Mouse (Mus musculus): ENCODE results near the gene Sik2. TPM values are rescaled to one million over a fixed set of nuclear protein-coding genes. Genes with fewer than 3 reads are reported as not detected.

The Sik2 gene
- total and polyA plus RNA-seq, 3 experiments = 18.7 to 72.8 (median 22.4) TPM

DNA sequence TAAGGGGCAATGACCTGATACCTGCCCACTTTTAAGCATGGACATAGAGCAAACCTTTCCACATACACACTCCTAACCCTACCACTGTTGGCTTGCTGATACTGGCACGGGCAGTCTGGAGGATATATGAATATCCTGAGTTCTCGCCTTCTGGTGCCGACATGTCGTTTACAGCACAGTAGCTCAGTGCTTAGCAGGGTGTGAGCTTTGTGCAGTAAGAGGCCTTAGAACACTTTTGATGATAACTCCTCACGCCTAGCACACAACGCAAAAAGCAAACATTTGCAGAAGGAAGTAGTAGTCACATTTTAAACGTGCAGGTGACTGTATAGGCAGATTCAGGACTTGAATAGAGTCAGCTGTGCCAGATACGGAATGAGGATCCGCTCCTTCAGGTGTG lies 159.1 kb downstream of the Sik2 start:
- Histone ChIP-seq H3K36me3 (replicated peaks) (peaks cover 20% of the 10 kb centered on the region), H3K4me3 (ENCODE audit: low read depth, low read length) (no peak overlapping the region), H3K4me1 (ENCODE audit: insufficient read depth, low read depth, low read length) (peaks cover 59% of the 10 kb centered on the region), H3K27me3 (ENCODE audit: insufficient read depth, low read length) (no peaks in the 10 kb centered on the region), H3K9me3 (replicated peaks) (no peaks in the 10 kb centered on the region)
- TF ChIP-seq GATA2 (IDR thresholded peaks at IDR 0.05; ENCODE audit: borderline replicate concordance, low read depth, low read length) (no peak), CTCF (IDR thresholded peaks at IDR 0.05; ENCODE audit: low read depth, low read length) (no peak), TAL1 (conservative IDR thresholded peaks at IDR 0.05; ENCODE audit: low read depth, low read length) (no peak), POLR2AphosphoS5 (IDR thresholded peaks at IDR 0.05; ENCODE audit: insufficient replicate concordance, low read depth, low read length) (no peak), GATA1 (IDR thresholded peaks at IDR 0.05; ENCODE audit: borderline replicate concordance, low read length) (no peak)
- DNase-seq (ENCODE audit: low spot score) = no peak
- no peak for ATAC-seq (ENCODE audit: extremely low read depth, insufficient number of reproducible peaks, low FRiP score, poor library complexity, severe bottlenecking)

DNA sequence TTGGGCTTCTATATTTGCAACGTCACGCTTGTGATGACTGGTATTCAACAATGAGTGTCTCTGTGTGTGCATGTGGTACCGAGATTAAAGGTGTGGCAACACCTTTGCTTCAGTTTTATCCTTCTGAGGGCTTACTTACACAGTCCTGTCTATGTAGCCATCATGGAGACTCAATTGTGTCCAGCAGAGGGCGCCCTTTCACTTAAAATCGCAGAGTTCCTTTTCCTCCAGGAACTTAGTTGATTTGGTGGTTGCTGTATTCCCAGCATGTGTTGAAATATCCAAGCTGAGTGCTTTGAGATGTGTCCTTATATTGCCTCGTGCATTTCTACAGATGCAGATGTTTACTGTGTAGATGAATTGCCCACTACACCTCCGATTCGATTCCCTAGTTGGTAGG lies 159.6 kb downstream of the Sik2 start:
- no peaks in the 10 kb centered on the region for H3K9me3 ChIP-seq (replicated peaks)
- peaks cover 25% of the 10 kb centered on the region for H3K36me3 ChIP-seq (replicated peaks)
- DNase-seq (ENCODE audit: low spot score) = peak; percentile 44
- H3K4me1 ChIP-seq (ENCODE audit: insufficient read depth, low read depth, low read length) = peaks cover 53% of the 10 kb centered on the region
- peak; percentile 41; the same call in 1 of the 2 replicates for ATAC-seq (ENCODE audit: extremely low read depth, insufficient number of reproducible peaks, low FRiP score, poor library complexity, severe bottlenecking)
- H3K27me3 ChIP-seq (ENCODE audit: insufficient read depth, low read length) = no peaks in the 10 kb centered on the region
- no peak overlapping the region for H3K4me3 ChIP-seq (ENCODE audit: low read depth, low read length)
- TF ChIP-seq CTCF (IDR thresholded peaks at IDR 0.05; ENCODE audit: low read depth, low read length) (peak; percentile 57), POLR2AphosphoS5 (IDR thresholded peaks at IDR 0.05; ENCODE audit: insufficient replicate concordance, low read depth, low read length) (no peak)

DNA sequence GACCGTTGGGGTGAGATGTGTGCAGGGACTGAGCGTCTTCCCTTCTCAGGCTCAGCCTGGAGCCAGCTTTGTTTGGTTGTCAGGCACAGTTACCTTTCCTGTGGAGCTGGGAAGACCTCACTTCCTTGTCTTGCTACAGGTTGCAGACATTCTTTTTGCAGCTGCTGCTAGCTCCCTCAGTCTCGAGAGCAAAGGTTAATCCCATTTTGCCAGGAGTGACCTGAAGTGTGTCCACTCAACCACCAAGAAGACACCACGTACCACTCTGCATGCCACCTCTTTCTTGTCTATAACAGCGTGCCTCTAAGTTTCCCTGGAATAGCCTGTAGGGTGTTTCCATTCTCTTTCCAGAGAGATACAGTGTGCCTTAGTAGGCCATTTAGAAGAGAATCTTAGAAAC lies 160.1 kb downstream of the Sik2 start:
- H3K27me3 ChIP-seq (ENCODE audit: insufficient read depth, low read length) = no peaks in the 10 kb centered on the region
- ATAC-seq (ENCODE audit: extremely low read depth, insufficient number of reproducible peaks, low FRiP score, poor library complexity, severe bottlenecking) (no peak), DNase-seq (ENCODE audit: low spot score) (no peak)
- H3K9me3 ChIP-seq (replicated peaks) = no peaks in the 10 kb centered on the region
- TF ChIP-seq POLR2AphosphoS5 (IDR thresholded peaks at IDR 0.05; ENCODE audit: insufficient replicate concordance, low read depth, low read length) (no peak), GATA2 (IDR thresholded peaks at IDR 0.05; ENCODE audit: borderline replicate concordance, low read depth, low read length) (no peak), TAL1 (conservative IDR thresholded peaks at IDR 0.05; ENCODE audit: low read depth, low read length) (no peak), CTCF (IDR thresholded peaks at IDR 0.05; ENCODE audit: low read depth, low read length) (no peak), GATA1 (IDR thresholded peaks at IDR 0.05; ENCODE audit: borderline replicate concordance, low read length) (no peak)
- no peak overlapping the region for H3K4me3 ChIP-seq (ENCODE audit: low read depth, low read length)
- peaks cover 30% of the 10 kb centered on the region for H3K36me3 ChIP-seq (replicated peaks)
- peaks cover 49% of the 10 kb centered on the region for H3K4me1 ChIP-seq (ENCODE audit: insufficient read depth, low read depth, low read length)

DNA sequence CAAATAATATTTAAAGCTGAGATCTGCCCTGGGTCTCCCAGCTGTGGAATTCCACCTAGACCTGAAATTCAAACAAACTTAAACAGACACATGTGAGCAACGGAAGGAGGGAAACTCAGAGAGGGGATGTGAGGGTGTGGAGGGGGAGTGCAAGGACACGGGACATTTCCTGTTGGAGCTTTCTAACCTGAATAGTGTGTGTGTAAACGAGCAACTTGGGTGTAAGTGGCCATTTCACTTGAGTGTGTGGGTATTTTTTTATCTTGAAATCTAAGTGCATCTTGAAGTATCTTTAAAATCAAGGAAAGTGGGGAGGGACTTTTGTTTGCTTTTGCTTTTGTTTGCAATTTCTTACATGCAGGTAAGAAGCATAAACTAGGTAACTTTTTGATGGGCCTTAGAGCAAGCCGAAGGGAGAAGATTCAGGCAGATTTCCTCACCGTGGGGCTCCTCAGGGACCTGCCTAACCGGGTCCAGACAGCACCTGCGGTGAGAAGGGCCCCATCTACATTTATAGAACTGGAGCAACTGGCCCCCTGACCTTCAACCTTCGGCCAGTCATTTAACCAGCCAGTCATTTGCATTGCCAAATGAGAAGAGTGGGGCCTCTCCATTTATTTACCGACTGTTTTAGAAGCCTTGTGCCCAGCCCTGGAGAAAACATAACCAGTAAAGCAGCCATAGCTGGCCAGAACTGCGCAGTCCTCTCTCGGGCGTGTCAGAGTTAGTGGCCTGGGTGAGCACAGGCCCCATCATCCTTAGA lies 161.1 kb downstream of the Sik2 start:
- no peaks in the 10 kb centered on the region for H3K27me3 ChIP-seq (ENCODE audit: insufficient read depth, low read length)
- H3K4me1 ChIP-seq (ENCODE audit: insufficient read depth, low read depth, low read length) = peaks cover 40% of the 10 kb centered on the region
- H3K4me3 ChIP-seq (ENCODE audit: low read depth, low read length) = no peak overlapping the region
- H3K9me3 ChIP-seq (replicated peaks) = no peaks in the 10 kb centered on the region
- ATAC-seq (ENCODE audit: extremely low read depth, insufficient number of reproducible peaks, low FRiP score, poor library complexity, severe bottlenecking) (no peak), DNase-seq (ENCODE audit: low spot score) (no peak)
- H3K36me3 ChIP-seq (replicated peaks) = peaks cover 38% of the 10 kb centered on the region
- TF ChIP-seq GATA2 (IDR thresholded peaks at IDR 0.05; ENCODE audit: borderline replicate concordance, low read depth, low read length) (no peak), POLR2AphosphoS5 (IDR thresholded peaks at IDR 0.05; ENCODE audit: insufficient replicate concordance, low read depth, low read length) (no peak), TAL1 (conservative IDR thresholded peaks at IDR 0.05; ENCODE audit: low read depth, low read length) (no peak), CTCF (IDR thresholded peaks at IDR 0.05; ENCODE audit: low read depth, low read length) (no peak), GATA1 (IDR thresholded peaks at IDR 0.05; ENCODE audit: borderline replicate concordance, low read length) (no peak)

DNA sequence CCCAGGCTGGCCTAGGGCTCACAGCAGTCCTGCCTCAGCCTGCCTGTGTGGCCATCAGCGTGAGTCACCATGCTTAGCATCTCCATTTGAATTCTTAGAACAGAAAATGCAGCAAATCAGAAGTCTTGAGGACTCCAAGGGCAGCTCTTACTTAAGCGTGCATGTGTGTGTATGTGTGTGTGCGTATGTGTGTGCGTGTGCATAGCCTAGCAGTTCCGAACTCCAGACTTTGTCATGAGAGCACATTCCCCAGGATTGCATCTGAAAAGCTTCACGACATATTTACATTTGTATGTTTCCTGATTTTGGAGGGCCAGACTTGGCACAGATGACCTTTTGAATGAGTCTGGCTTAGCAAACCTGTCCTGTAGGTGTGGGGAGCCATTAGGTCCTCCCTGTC lies 161.7 kb downstream of the Sik2 start:
- H3K9me3 ChIP-seq (replicated peaks) = no peaks in the 10 kb centered on the region
- H3K36me3 ChIP-seq (replicated peaks) = peaks cover 41% of the 10 kb centered on the region
- no peak overlapping the region for H3K4me3 ChIP-seq (ENCODE audit: low read depth, low read length)
- TF ChIP-seq GATA2 (IDR thresholded peaks at IDR 0.05; ENCODE audit: borderline replicate concordance, low read depth, low read length) (no peak), CTCF (IDR thresholded peaks at IDR 0.05; ENCODE audit: low read depth, low read length) (no peak), TAL1 (conservative IDR thresholded peaks at IDR 0.05; ENCODE audit: low read depth, low read length) (no peak), GATA1 (IDR thresholded peaks at IDR 0.05; ENCODE audit: borderline replicate concordance, low read length) (no peak), POLR2AphosphoS5 (IDR thresholded peaks at IDR 0.05; ENCODE audit: insufficient replicate concordance, low read depth, low read length) (no peak)
- peaks cover 33% of the 10 kb centered on the region for H3K4me1 ChIP-seq (ENCODE audit: insufficient read depth, low read depth, low read length)
- DNase-seq (ENCODE audit: low spot score) (no peak), ATAC-seq (ENCODE audit: extremely low read depth, insufficient number of reproducible peaks, low FRiP score, poor library complexity, severe bottlenecking) (no peak)
- H3K27me3 ChIP-seq (ENCODE audit: insufficient read depth, low read length) = no peaks in the 10 kb centered on the region

DNA sequence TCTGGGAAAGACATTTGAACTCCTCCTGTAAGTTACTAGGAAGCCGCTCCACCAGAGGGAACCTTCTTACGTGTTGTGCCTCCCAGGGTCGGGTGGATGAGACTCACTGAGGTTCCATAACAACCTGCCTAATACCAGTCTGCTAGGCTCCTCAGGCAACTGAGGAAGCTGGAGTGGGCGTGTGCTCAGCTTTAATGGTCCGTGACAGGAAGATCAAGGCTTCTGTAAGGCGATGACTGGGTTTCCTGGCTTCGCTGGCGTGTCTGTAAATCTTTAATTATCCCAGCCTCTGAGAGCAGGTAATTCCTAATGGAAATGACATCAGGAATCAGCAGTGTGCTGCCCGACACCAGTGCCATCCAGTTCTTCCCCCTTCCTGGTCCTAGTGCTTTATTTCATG lies 163.3 kb downstream of the Sik2 start:
- no peak for ATAC-seq (ENCODE audit: extremely low read depth, insufficient number of reproducible peaks, low FRiP score, poor library complexity, severe bottlenecking)

More for the DNA sequence above, 163.3 kb downstream of the Sik2 start:
- Histone ChIP-seq H3K4me3 (ENCODE audit: low read depth, low read length) (no peak overlapping the region), H3K36me3 (replicated peaks) (peaks cover 54% of the 10 kb centered on the region), H3K4me1 (ENCODE audit: insufficient read depth, low read depth, low read length) (peaks cover 27% of the 10 kb centered on the region), H3K9me3 (replicated peaks) (no peaks in the 10 kb centered on the region), H3K27me3 (ENCODE audit: insufficient read depth, low read length) (no peaks in the 10 kb centered on the region)
- TF ChIP-seq POLR2AphosphoS5 (IDR thresholded peaks at IDR 0.05; ENCODE audit: insufficient replicate concordance, low read depth, low read length) (no peak), GATA2 (IDR thresholded peaks at IDR 0.05; ENCODE audit: borderline replicate concordance, low read depth, low read length) (no peak), TAL1 (conservative IDR thresholded peaks at IDR 0.05; ENCODE audit: low read depth, low read length) (no peak), CTCF (IDR thresholded peaks at IDR 0.05; ENCODE audit: low read depth, low read length) (no peak), GATA1 (IDR thresholded peaks at IDR 0.05; ENCODE audit: borderline replicate concordance, low read length) (no peak)
- DNase-seq (ENCODE audit: low spot score) = no peak
